Mouse (Mus musculus) liver, embryonic 14.5 days (tissue): ENCODE results near the gene Dock2. TPM values are rescaled to one million over a fixed set of nuclear protein-coding genes. Genes with fewer than 3 reads are reported as not detected.

Experiments
- ATAC-seq: fragments of 200-750 bp; cut with Nextera tagmentation; 2 replicates; pipeline ENCODE4 v1.8.0; 2017; ENCODE audit warnings: moderate number of reproducible peaks, mild to moderate bottlenecking, moderate library complexity; ENCODE audit not compliant: insufficient read depth
- DNase-seq, 3 experiments: peaks; one replicate each; pipeline ENCODE4 v3.0.0-alpha.2; 2012 to 2013; ENCODE audit warnings: low read depth in 3 of 3, low spot score in 3 of 3
- H3K27ac ChIP-seq: fragments of 300-500 bp; sonication (generic); 2 replicates; pipeline ENCODE4 v1.5.1; 2014; ENCODE audit warnings: moderate library complexity, mild to moderate bottlenecking, control low read depth, inconsistent platforms
- H3K27me3 ChIP-seq: fragments of 300-500 bp; sonication (generic); 2 replicates; pipeline ENCODE4 v1.6.1; 2014; ENCODE audit warnings: mild to moderate bottlenecking, low read length, moderate library complexity; ENCODE audit not compliant: control insufficient read depth, insufficient read depth
- H3K36me3 ChIP-seq: fragments of 300-500 bp; sonication (generic); replicated peaks from 2 replicates; pipeline ENCODE4 v1.6.1; 2014; ENCODE audit warnings: low read depth; ENCODE audit not compliant: control insufficient read depth, insufficient read depth
- H3K4me1 ChIP-seq, 2 experiments: fragments of 200-500 bp in 1 of 2; fragments of 300-500 bp in 1 of 2; sonication (generic) in 1 of 2; replicated peaks; 2 replicates each; pipeline ENCODE4 v1.6.1; 2012 to 2014; ENCODE audit warnings: antibody characterized with exemption in 1 of 2, inconsistent platforms in 1 of 2, low read length in 1 of 2; ENCODE audit not compliant: control insufficient read depth in 2 of 2, insufficient read depth in 2 of 2
- H3K4me2 ChIP-seq: fragments of 300-500 bp; sonication (generic); 2 replicates; pipeline ENCODE4 v1.6.1; 2014; ENCODE audit warnings: low read depth, mild to moderate bottlenecking, control low read depth, moderate library complexity
- H3K4me3 ChIP-seq, 2 experiments: fragments of 200-500 bp in 1 of 2; fragments of 300-500 bp in 1 of 2; sonication (generic) in 1 of 2; 2 replicates each; pipeline ENCODE4 v1.5.1; 2012 to 2014; ENCODE audit warnings: low read depth in 2 of 2, low read length in 2 of 2, mild to moderate bottlenecking in 2 of 2, control low read depth in 1 of 2, inconsistent platforms in 1 of 2, moderate library complexity in 1 of 2; ENCODE audit not compliant: insufficient read depth in 1 of 2
- H3K9ac ChIP-seq: fragments of 300-500 bp; sonication (generic); replicated peaks from 2 replicates; pipeline ENCODE4 v1.6.1; 2014; ENCODE audit warnings: mild to moderate bottlenecking, control low read depth, moderate library complexity
- H3K9me3 ChIP-seq: fragments of 300-500 bp; sonication (generic); 2 replicates; pipeline ENCODE4 v1.6.1; 2016; ENCODE audit warnings: low read length, mixed read lengths; ENCODE audit not compliant: control insufficient read depth
- CTCF ChIP-seq: IDR thresholded peaks from 2 replicates; pipeline ENCODE4 v1.5.1; 2016; ENCODE audit warnings: antibody characterized with exemption, low read depth, control low read depth
- EP300 ChIP-seq: IDR thresholded peaks from 2 replicates; pipeline ENCODE4 v1.6.1; 2016; ENCODE audit warnings: antibody characterized with exemption, low read depth
- WGBS: fragments of 180-500 bp; shearing (Covaris S2); extraction: QIAGEN DNeasy Blood & Tissue Kit; methylation state at CpG from one replicate; pipeline ENCODE4 v1.1.7; 2014; ENCODE audit not compliant: insufficient replicate concordance; 5-methylcytosine and 5-hydroxymethylcytosine counted together
- polyA plus RNA-seq, 2 experiments: library from polyadenylated mRNA; depleted of rRNA in 1 of 2; stranded (reverse) in 1 of 2; unstranded in 1 of 2; fragments of >200 nt; fragmentation: Nextera tagmentation in 1 of 2; extraction: Ambion mirVana in 1 of 2; gene quantifications; 2 replicates each; pipeline versions ENCODE4 v1.2.1 to v1.2.3; 2012 to 2014

Dock2 gene
- polyA plus RNA-seq, 2 experiments: 2.1 to 2.6 TPM

DNA sequence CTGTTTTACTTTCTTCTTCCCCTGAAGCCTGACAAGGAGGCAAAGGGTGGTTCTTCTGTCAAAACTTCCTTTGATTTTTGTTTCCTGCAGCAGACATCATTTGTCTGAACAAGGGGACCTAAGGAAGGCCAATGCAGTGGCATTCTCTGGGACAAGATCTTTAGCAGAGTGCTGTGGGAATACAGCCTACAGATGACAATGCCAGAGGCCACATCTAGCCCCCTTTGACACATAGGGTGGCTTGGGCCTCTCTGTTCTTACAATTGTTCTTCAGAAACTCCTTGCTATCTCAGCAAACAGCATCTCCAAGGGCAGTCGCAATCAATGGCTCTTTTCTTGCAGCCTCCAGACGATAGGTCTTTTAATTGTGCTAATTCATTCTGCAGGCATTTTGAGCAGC, 493.0 kb downstream of the Dock2 start:
- no peaks in the 10 kb centered on the region for H3K4me1 ChIP-seq
- H3K9me3 ChIP-seq: no peaks in the 10 kb centered on the region
- no peak overlapping the region for H3K4me2 ChIP-seq
- H3K27me3 ChIP-seq: no peaks in the 10 kb centered on the region
- H3K36me3 ChIP-seq: no peaks in the 10 kb centered on the region
- no peak overlapping the region for H3K4me3 ChIP-seq
- ATAC-seq (no peak), DNase-seq (no peak)
- H3K9ac ChIP-seq: no peak overlapping the region
- TF ChIP-seq EP300 (no peak), CTCF (no peak)
- 66% methylated on average over 2 of the region's 2 CpGs for WGBS
- H3K27ac ChIP-seq: no peak overlapping the region

DNA sequence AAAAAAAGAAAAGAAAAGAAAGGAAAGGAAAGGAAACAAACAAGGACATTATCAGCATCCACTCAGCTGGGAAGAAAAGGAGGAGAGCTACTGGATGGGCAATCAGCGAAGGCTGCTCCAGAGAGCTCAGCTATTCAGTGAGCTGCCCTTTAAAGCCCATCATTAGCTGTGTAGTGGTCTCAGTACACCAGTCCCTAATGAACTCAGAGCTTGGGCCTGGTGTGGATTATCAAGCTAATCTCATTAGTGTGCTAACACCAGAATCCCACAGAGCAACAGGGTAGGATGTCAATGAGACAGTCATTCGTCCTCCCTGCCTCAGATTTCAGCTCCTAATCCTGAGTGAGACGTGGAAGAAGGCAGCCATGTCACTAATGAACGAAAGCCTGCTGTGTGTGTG, 493.4 kb downstream of the Dock2 start:
- H3K27me3 ChIP-seq: no peaks in the 10 kb centered on the region
- H3K36me3 ChIP-seq: no peaks in the 10 kb centered on the region
- 62% methylated on average over 4 of the region's 4 CpGs for WGBS
- H3K4me2 ChIP-seq: no peak overlapping the region
- no peak for DNase-seq
- no peak for ATAC-seq
- no peak overlapping the region for H3K4me3 ChIP-seq
- H3K9ac ChIP-seq: no peak overlapping the region
- no peaks in the 10 kb centered on the region for H3K4me1 ChIP-seq
- no peak for TF ChIP-seq CTCF
- TF ChIP-seq EP300: no peak
- no peak overlapping the region for H3K27ac ChIP-seq
- no peaks in the 10 kb centered on the region for H3K9me3 ChIP-seq

GRCm38 (mm10) chr11:34284124-34284808, 499.4 kb downstream of the Dock2 start:
- TF ChIP-seq CTCF: no peak
- TF ChIP-seq EP300: no peak
- H3K4me2 ChIP-seq: no peak overlapping the region
- H3K27me3 ChIP-seq: no peaks in the 10 kb centered on the region
- whole genome bisulfite sequencing: 63% methylated on average over 13 of the region's 13 CpGs
- H3K9ac ChIP-seq: no peak overlapping the region
- H3K9me3 ChIP-seq: no peaks in the 10 kb centered on the region
- no peak overlapping the region for H3K4me3 ChIP-seq
- no peaks in the 10 kb centered on the region for H3K4me1 ChIP-seq
- H3K27ac ChIP-seq: no peak overlapping the region
- DNase-seq (no peak), ATAC-seq (no peak)
- H3K36me3 ChIP-seq: no peaks in the 10 kb centered on the region

DNA sequence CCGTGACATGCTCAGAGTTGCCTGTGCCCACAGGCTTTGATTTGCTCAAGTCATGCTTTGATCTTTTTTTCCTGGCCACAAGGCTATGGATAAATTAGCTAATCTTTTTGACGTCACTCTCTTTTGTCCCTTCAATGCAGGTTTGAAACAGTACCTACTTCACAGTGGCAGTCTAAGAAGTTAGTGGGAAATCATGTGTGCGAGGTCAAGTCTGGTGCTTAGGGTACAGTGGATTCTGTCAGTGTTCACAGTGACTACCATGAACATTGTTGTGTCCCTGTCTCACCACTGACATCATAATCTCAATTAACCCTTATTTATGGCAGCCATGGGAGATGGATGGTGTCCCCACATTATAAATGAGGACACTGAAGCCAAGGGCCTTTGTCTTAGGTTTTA, 506.6 kb downstream of the Dock2 start:
- DNase-seq (no peak), ATAC-seq (no peak)
- Histone ChIP-seq H3K4me2 (no peak overlapping the region), H3K4me1 (no peaks in the 10 kb centered on the region), H3K27me3 (no peaks in the 10 kb centered on the region), H3K27ac (no peak overlapping the region), H3K36me3 (no peaks in the 10 kb centered on the region), H3K9ac (no peak overlapping the region), H3K4me3 (no peak overlapping the region), H3K9me3 (no peaks in the 10 kb centered on the region)
- 67% methylated on average over 3 of the region's 3 CpGs for WGBS
- TF ChIP-seq CTCF (no peak), EP300 (no peak)

DNA sequence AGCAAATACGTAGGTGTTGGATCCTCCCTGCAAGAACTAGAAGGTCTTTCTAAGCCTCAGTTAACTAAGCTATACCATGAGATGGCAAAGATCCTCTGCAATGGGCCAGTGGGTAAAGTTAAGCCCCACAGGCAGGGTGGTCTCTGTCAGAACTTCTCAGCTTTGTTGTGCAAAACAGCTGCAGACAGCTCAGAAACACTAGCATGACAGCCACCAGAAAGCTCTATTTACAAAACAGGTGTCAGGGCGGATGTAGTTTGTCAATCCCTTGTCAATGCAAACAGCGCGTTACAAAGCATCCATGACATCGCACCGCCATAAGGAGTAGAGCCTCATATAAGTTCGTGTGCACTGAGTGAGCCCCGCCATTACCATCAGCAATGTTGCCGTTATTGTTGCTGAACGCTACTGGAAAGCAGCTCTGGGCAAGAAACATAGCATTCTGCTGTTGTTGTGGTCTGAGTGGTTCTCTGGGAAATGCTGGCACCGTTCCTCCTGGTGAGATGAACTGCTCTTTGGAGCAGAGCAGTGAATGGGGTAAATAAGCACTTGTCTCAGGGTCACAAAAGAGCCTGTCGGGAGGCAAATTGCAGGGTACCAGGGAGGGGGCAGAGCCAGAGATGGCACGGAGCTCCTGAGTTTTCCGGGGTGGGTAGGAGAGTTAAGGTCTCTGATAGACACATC, 507.2 kb downstream of the Dock2 start:
- Histone ChIP-seq H3K4me3 (no peak overlapping the region), H3K4me2 (no peak overlapping the region), H3K27me3 (no peaks in the 10 kb centered on the region), H3K9me3 (no peaks in the 10 kb centered on the region), H3K9ac (no peak overlapping the region), H3K4me1 (no peaks in the 10 kb centered on the region), H3K27ac (no peak overlapping the region), H3K36me3 (no peaks in the 10 kb centered on the region)
- DNase-seq (no peak), ATAC-seq (no peak)
- 71% methylated on average over 14 of the region's 14 CpGs for WGBS
- TF ChIP-seq CTCF (no peak), EP300 (no peak)
